Mouse (Mus musculus): ENCODE measurements around the gene P3h4.
"Not testable (repeated sequence)": the region's sequence is repeated elsewhere in the genome, so short reads cannot be mapped to it uniquely, and the experiment has no call there.

Gene P3h4

GRCm38 (mm10) chr11:100391081-100391883, 23.4 kb downstream of the P3h4 start:
- DNase-seq, result no peak

- DNase-seq, result peak; percentile 82
Measured at GRCm38 (mm10) chr11:100389931-100390445, 24.6 kb downstream of the P3h4 start.

GRCm38 (mm10) chr11:100388588-100388987, 26.0 kb downstream of the P3h4 start:
- DNase-seq, result peak; percentile 64

- DNase-seq, result no peak
Measured at GRCm38 (mm10) chr11:100387589-100388375, 26.9 kb downstream of the P3h4 start.

- DNase-seq, result no peak
Measured at GRCm38 (mm10) chr11:100387111-100387510, 27.5 kb downstream of the P3h4 start.

GRCm38 (mm10) chr11:100386586-100386985, 28.1 kb downstream of the P3h4 start:
- no peak for DNase-seq

GRCm38 (mm10) chr11:100385016-100385415, 29.6 kb downstream of the P3h4 start:
- no peak for DNase-seq

GRCm38 (mm10) chr11:100382682-100383081, 32.0 kb downstream of the P3h4 start:
- DNase-seq, result no peak

- no peak for DNase-seq
Measured at GRCm38 (mm10) chr11:100379311-100379710, 35.3 kb downstream of the P3h4 start.

GRCm38 (mm10) chr11:100378446-100378845, 36.2 kb downstream of the P3h4 start:
- DNase-seq, result no peak

- no peak for DNase-seq
Measured at GRCm38 (mm10) chr11:100377989-100378388, 36.6 kb downstream of the P3h4 start.

GRCm38 (mm10) chr11:100376746-100377389, 37.8 kb downstream of the P3h4 start:
- DNase-seq, result no peak

GRCm38 (mm10) chr11:100376005-100376404, 38.6 kb downstream of the P3h4 start:
- DNase-seq, result no peak

- no peak for DNase-seq
Measured at GRCm38 (mm10) chr11:100375127-100375526, 39.5 kb downstream of the P3h4 start.

- no peak for DNase-seq
Measured at GRCm38 (mm10) chr11:100371981-100372558, 42.6 kb downstream of the P3h4 start.

- DNase-seq, result no peak
Measured at GRCm38 (mm10) chr11:100369822-100370221, 44.8 kb downstream of the P3h4 start.

- DNase-seq, result no peak
Measured at GRCm38 (mm10) chr11:100369145-100369544, 45.5 kb downstream of the P3h4 start.

GRCm38 (mm10) chr11:100362979-100363562, 51.6 kb downstream of the P3h4 start:
- DNase-seq, result peak; percentile 81

GRCm38 (mm10) chr11:100362209-100362978, 52.2 kb downstream of the P3h4 start:
- DNase-seq, result peak; percentile 90

- DNase-seq, result not testable (repeated sequence)
Measured at GRCm38 (mm10) chr11:100361059-100361458, 53.6 kb downstream of the P3h4 start.

- no peak for DNase-seq
Measured at GRCm38 (mm10) chr11:100360175-100360574, 54.5 kb downstream of the P3h4 start.

Data from cerebellum, adult 8-10 months (tissue).